Mouse (Mus musculus): ENCODE data around the gene Igsf10. TPM values are rescaled to one million over a fixed set of nuclear protein-coding genes. Genes with fewer than 3 reads are reported as not detected.
"Not testable (repeated sequence)": the region's sequence is repeated elsewhere in the genome, so short reads cannot be mapped to it uniquely, and the experiment has no call there.

The Igsf10 gene
- polyA plus RNA-seq (2011; ENCODE audit: insufficient read depth, insufficient read length, low replicate concordance, missing spikeins), result 0.11 and 0.17 TPM in 2 replicates

DNA sequence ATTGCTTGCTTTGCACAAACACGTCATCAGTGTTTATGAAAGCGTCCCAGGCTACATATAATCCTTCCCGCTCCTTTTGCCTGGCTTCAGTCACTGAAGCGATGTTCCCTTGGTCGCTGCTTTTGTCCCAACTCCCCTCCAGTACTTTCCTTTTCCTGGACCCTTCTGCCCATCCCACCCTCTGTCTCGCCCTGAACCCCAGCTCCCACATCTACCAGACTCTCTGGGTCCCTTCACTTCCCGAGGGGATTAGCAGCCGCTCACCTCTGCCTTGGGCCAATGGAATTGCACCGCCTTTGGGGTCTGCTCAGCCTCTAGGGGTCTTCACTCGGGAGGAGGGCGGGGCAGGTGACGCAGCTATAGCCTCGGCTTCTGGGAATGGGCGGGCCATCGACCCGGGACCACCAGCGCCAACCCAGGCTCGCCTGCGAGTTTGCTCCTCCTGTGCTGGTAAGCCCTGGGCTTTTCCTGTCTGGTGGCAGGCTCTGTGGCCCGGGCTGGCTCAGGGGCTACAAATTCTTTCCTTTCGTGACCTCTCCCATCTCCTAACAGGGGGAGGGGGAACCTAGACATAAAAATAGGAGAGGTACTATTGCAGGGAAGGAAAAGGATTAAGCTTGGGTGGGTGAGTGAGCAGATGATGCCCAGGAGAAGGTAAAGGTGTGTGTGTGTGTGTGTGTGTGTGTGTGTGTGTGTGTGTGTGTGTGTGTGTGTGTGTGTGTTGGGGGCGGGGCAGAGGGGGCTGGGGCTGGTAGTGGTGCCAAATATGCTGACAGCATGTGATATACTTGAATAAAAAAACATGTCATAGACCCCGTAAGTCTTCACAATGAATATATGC, at the start of gene Igsf10:
Gene Igsf10 (minus strand): TSS at position 330 of the 841 bp plus-strand sequence.
- Histone ChIP-seq H3K4me1 (ENCODE audit: control insufficient read depth, insufficient read depth, low read length) (peaks cover 2% of the 10 kb centered on the region; the same call in 1 of the 2 replicates), H3K27ac (ENCODE audit: control insufficient read depth, insufficient read depth, low read depth, low read length, poor library complexity) (no peak within 1 kb of the TSS; the same call in 1 of the 2 replicates), H3K4me3 (replicated peaks; ENCODE audit: control insufficient read depth, low read depth, low read length) (peak within 1 kb of the TSS; percentile 19)
- WGBS, result 6% methylated on average over 23 of the region's 23 CpGs
- TF ChIP-seq CTCF (IDR thresholded peaks at IDR 0.05; ENCODE audit: control insufficient read depth, insufficient read depth, low read length), result no peak
- no peak for TF ChIP-seq POLR2A (IDR thresholded peaks at IDR 0.05; ENCODE audit: borderline replicate concordance, control insufficient read depth, low read depth, low read length)

DNA sequence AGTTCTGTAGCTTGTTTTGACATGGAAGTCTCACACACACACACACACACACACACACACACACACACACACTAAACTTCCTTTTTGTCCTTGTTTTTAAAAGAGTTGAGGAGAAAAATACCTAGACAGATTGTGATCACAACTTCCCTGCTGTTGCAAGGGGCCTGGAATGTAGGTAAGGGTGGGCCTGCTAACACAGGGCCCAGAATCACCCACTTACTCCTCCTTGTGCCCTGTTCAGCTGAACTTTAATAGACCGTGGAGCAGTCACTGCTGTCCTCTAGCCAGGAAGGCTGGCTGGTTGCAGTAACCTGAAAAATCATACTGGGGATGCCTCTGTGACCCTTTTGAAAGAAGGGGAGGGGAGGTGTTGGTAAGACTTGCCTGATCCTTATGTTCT, 41.4 kb upstream of the Igsf10 start:
- no peak overlapping the region for H3K27ac ChIP-seq (ENCODE audit: control insufficient read depth, insufficient read depth, low read depth, low read length, poor library complexity)
- WGBS, result 62% methylated on average over 1 of the region's 1 CpGs

GRCm38 (mm10) chr3:59385000-59385399, 40.8 kb upstream of the Igsf10 start:
- Histone ChIP-seq H3K27ac (ENCODE audit: control insufficient read depth, insufficient read depth, low read depth, low read length, poor library complexity) (no peak overlapping the region), H3K4me1 (ENCODE audit: control insufficient read depth, insufficient read depth, low read length) (no peaks in the 10 kb centered on the region), H3K4me3 (replicated peaks; ENCODE audit: control insufficient read depth, low read depth, low read length) (no peak overlapping the region)
- 86% methylated on average over 3 of the region's 3 CpGs for WGBS
- TF ChIP-seq CTCF (IDR thresholded peaks at IDR 0.05; ENCODE audit: control insufficient read depth, insufficient read depth, low read length) (no peak), POLR2A (IDR thresholded peaks at IDR 0.05; ENCODE audit: borderline replicate concordance, control insufficient read depth, low read depth, low read length) (no peak)

More for the DNA sequence above, 41.4 kb upstream of the Igsf10 start:
- Histone ChIP-seq H3K4me3 (replicated peaks; ENCODE audit: control insufficient read depth, low read depth, low read length) (no peak overlapping the region), H3K4me1 (ENCODE audit: control insufficient read depth, insufficient read depth, low read length) (no peaks in the 10 kb centered on the region)
- TF ChIP-seq CTCF (IDR thresholded peaks at IDR 0.05; ENCODE audit: control insufficient read depth, insufficient read depth, low read length) (no peak), POLR2A (IDR thresholded peaks at IDR 0.05; ENCODE audit: borderline replicate concordance, control insufficient read depth, low read depth, low read length) (no peak)

DNA sequence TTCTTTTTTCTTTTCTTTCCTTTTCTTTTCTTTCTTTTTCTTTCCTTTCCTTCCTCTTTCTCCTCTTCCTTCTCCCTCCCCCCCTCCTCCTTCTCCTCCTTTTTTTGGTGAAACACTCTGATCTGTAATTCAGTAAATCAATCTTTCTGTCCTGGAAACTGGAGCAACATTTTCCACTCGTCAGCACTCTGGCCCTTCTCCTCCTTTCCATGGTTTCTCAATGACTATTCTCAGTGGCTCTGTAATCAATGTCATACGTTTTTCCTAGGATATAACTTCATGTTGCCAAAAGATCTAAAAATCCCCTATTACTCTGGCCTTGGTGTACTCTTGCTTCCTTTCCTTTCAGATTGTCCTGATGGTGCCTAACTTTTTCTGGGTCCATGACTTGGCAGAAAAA, 40.1 kb upstream of the Igsf10 start:
- TF ChIP-seq POLR2A (IDR thresholded peaks at IDR 0.05; ENCODE audit: borderline replicate concordance, control insufficient read depth, low read depth, low read length) (no peak), CTCF (IDR thresholded peaks at IDR 0.05; ENCODE audit: control insufficient read depth, insufficient read depth, low read length) (no peak)
- Histone ChIP-seq H3K4me1 (ENCODE audit: control insufficient read depth, insufficient read depth, low read length) (no peaks in the 10 kb centered on the region), H3K27ac (ENCODE audit: control insufficient read depth, insufficient read depth, low read depth, low read length, poor library complexity) (no peak overlapping the region), H3K4me3 (replicated peaks; ENCODE audit: control insufficient read depth, low read depth, low read length) (no peak overlapping the region)
- 78% methylated on average over 2 of the region's 2 CpGs for WGBS

- H3K4me1 ChIP-seq (ENCODE audit: control insufficient read depth, insufficient read depth, low read length); H3K27ac ChIP-seq (ENCODE audit: control insufficient read depth, insufficient read depth, low read depth, low read length, poor library complexity); H3K4me3 ChIP-seq (replicated peaks; ENCODE audit: control insufficient read depth, low read depth, low read length): not testable (repeated sequence)
- WGBS, result 78% methylated on average over 1 of the region's 1 CpGs
Observed at GRCm38 (mm10) chr3:59378791-59379190, 34.6 kb upstream of the Igsf10 start.

- TF ChIP-seq CTCF (IDR thresholded peaks at IDR 0.05; ENCODE audit: control insufficient read depth, insufficient read depth, low read length) (no peak), POLR2A (IDR thresholded peaks at IDR 0.05; ENCODE audit: borderline replicate concordance, control insufficient read depth, low read depth, low read length) (no peak)
- Histone ChIP-seq H3K4me3 (replicated peaks; ENCODE audit: control insufficient read depth, low read depth, low read length) (no peak overlapping the region), H3K27ac (ENCODE audit: control insufficient read depth, insufficient read depth, low read depth, low read length, poor library complexity) (no peak overlapping the region), H3K4me1 (ENCODE audit: control insufficient read depth, insufficient read depth, low read length) (no peaks in the 10 kb centered on the region)
- 89% methylated on average over 1 of the region's 1 CpGs for WGBS
Observed at GRCm38 (mm10) chr3:59361895-59362294, 17.7 kb upstream of the Igsf10 start.

DNA sequence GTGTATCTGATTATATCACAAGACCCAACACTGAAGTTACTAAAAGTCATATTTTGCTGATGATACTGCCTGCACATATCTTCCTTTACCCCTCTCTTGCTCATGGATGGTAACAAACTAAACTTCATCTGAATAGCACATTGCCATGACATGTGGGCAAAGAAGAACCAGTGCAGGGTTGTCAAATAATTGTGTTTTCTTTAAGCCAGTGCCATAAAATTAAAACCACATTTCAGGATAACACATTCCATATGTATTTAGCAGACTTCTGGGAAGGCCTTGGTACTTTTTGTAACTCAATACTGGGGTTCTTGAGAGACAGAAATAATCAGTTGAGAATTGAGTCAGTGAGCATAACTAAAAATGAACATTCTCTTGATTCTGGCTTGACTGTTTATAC, 15.9 kb upstream of the Igsf10 start:
- H3K4me1 ChIP-seq (ENCODE audit: control insufficient read depth, insufficient read depth, low read length), result no peaks in the 10 kb centered on the region
- H3K4me3 ChIP-seq (replicated peaks; ENCODE audit: control insufficient read depth, low read depth, low read length), result no peak overlapping the region
- TF ChIP-seq CTCF (IDR thresholded peaks at IDR 0.05; ENCODE audit: control insufficient read depth, insufficient read depth, low read length) (no peak), POLR2A (IDR thresholded peaks at IDR 0.05; ENCODE audit: borderline replicate concordance, control insufficient read depth, low read depth, low read length) (no peak)
- no peak overlapping the region for H3K27ac ChIP-seq (ENCODE audit: control insufficient read depth, insufficient read depth, low read depth, low read length, poor library complexity)

DNA sequence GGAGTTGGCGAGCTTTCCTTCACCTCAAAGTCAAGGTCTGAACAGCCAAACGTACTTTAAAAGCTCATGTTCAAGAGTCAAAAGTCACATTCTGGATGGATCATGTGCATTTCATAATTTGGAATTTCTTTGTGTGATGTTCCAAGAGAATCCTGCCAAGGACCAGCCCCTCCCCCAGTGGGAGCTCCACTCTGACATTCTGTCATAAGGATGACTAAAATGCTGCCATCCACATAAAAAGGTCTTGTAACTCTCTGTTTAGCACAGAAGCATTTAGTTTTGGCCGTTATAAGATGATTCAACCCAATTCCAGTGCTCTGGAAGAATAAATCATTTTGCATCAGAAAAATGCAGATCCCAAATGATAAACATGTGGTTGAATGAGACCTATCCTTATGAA, 10.0 kb upstream of the Igsf10 start:
- no peak for TF ChIP-seq CTCF (IDR thresholded peaks at IDR 0.05; ENCODE audit: control insufficient read depth, insufficient read depth, low read length)
- TF ChIP-seq POLR2A (IDR thresholded peaks at IDR 0.05; ENCODE audit: borderline replicate concordance, control insufficient read depth, low read depth, low read length), result no peak
- H3K27ac ChIP-seq (ENCODE audit: control insufficient read depth, insufficient read depth, low read depth, low read length, poor library complexity), result no peak overlapping the region
- no peaks in the 10 kb centered on the region for H3K4me1 ChIP-seq (ENCODE audit: control insufficient read depth, insufficient read depth, low read length)
- WGBS, result 84% methylated on average over 3 of the region's 3 CpGs
- H3K4me3 ChIP-seq (replicated peaks; ENCODE audit: control insufficient read depth, low read depth, low read length), result no peak overlapping the region

All from bone marrow, adult 2 months (tissue).